7 mouse cellular contexts compared by ENCODE assay signal in the genomic region with DNA sequence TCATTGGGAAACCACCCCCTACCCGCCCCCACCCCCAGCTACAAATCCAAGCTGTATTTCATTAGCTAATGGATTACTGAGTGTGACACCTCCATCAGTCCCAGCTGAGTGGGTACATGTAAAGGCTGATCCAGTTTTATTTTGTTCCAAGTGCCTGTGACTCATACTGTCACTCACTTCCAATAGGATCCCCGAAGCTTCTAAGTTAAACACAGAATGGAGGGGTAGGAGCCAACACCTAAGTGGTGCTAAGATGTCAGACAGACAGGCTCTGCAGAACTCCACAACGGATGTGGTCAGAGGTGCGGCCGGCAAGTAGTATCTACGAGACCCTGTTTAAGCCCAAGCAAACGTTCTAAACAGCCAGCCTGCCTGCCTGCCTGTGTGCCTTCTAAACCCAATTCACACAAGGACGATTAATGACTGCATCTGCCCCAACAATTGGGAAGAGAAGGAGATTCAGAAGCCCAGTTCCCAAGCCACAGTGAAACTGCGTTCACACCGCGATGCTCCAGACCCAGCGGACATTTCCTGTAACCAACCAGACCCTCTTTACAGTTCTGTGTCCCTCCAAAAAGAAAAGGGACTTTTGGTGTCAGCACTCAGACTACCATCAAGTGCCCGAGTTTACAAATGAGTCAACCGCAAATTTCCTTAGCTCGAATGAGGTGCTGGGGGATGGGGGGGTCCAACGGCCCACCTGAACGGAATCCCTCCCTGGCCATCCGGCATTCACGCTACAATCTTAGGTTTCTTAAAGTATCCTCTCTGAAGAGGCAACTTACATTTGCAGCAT. TPM values are rescaled to one million over a fixed set of nuclear protein-coding genes. Genes with fewer than 3 reads are reported as not detected.
DNase-seq lines count a peak whose midpoint lies in the region; ATAC-seq and TF ChIP-seq lines count a peak whose summit lies in the region.

No protein-coding gene starts in this region.

- peaks cover 2% of the 10 kb centered on the region for H3K36me3 ChIP-seq in megakaryocyte, embryonic 14.5 days (replicated peaks; ENCODE audit: low read length)
- H3K36me3 ChIP-seq in limb, embryonic 10.5 days: no peaks in the 10 kb centered on the region

- peak; percentile 58 for DNase-seq in limb, embryonic 10.5 days (ENCODE audit: low spot score)
- peak; percentile 59 for DNase-seq in neural tube, embryonic 10.5 days (ENCODE audit: extremely low spot score, low spot score)
- DNase-seq in urinary bladder, adult 18-20 months (ENCODE audit: low spot score in 2 of 2): no peak

- under 1% methylated on average over 19 of the region's 19 CpGs for WGBS in bone marrow, adult 2 months
- WGBS in limb, embryonic 10.5 days: 3% methylated on average over 19 of the region's 19 CpGs

- H3K27me3 ChIP-seq in megakaryocyte, embryonic 14.5 days (replicated peaks): peaks cover 13% of the 10 kb centered on the region
- peaks cover 51% of the 10 kb centered on the region for H3K27me3 ChIP-seq in limb, embryonic 10.5 days (ENCODE audit: low read depth, poor library complexity, severe bottlenecking)

- peak overlapping the region; percentile 95 for H3K4me3 ChIP-seq in megakaryocyte, embryonic 14.5 days (replicated peaks)
- peak overlapping the region; percentile 87 for H3K4me3 ChIP-seq in bone marrow, adult 2 months (replicated peaks; ENCODE audit: control insufficient read depth, low read depth, low read length)
- peak overlapping the region; percentile 66 for H3K4me3 ChIP-seq in limb, embryonic 10.5 days

- peaks cover 42% of the 10 kb centered on the region for H3K4me1 ChIP-seq in megakaryocyte, embryonic 14.5 days
- H3K4me1 ChIP-seq in bone marrow, adult 2 months (ENCODE audit: control insufficient read depth, insufficient read depth, low read length): peaks cover 4% of the 10 kb centered on the region; the same call in 1 of the 2 replicates
- H3K4me1 ChIP-seq in limb, embryonic 10.5 days: peaks cover 41% of the 10 kb centered on the region

- H3K9me3 ChIP-seq in megakaryocyte, embryonic 14.5 days: no peaks in the 10 kb centered on the region
- H3K9me3 ChIP-seq in limb, embryonic 10.5 days (replicated peaks): no peaks in the 10 kb centered on the region

- no peak for ATAC-seq in megakaryocyte, adult 5-6 weeks (ENCODE audit: poor library complexity, severe bottlenecking)
- ATAC-seq in granulocyte monocyte progenitor cell, adult 5-6 weeks (replicated peaks; ENCODE audit: poor library complexity, severe bottlenecking): 0 out of 2 replicates have a peak, but pooled peaks have one; percentile 6

- peak overlapping the region; percentile 95 for H3K27ac ChIP-seq in bone marrow, adult 2 months (ENCODE audit: control insufficient read depth, insufficient read depth, low read depth, low read length, poor library complexity)
- H3K27ac ChIP-seq in limb, embryonic 10.5 days: peak overlapping the region; percentile 89

- no peak for TF ChIP-seq POLR2A in bone marrow, adult 2 months (IDR thresholded peaks at IDR 0.05; ENCODE audit: borderline replicate concordance, control insufficient read depth, low read depth, low read length)

- no peak for TF ChIP-seq CTCF in bone marrow, adult 2 months (IDR thresholded peaks at IDR 0.05; ENCODE audit: control insufficient read depth, insufficient read depth, low read length)

RNA-seq across cellular contexts. Expression of a gene that starts 1.2 kb away (rescaled TPM):
- polyA plus RNA-seq in megakaryocyte, embryonic 14.5 days (2012; ENCODE audit: insufficient read depth, low replicate concordance): 4.1 and 10.3 TPM in 2 replicates
- total RNA-seq in megakaryocyte, adult 5-6 weeks (2015): 71.2 and 71.7 TPM in 2 replicates
- total RNA-seq in megakaryocyte, adult 5-6 weeks (2017): 195 and 212 TPM in 2 replicates
- polyA plus RNA-seq in bone marrow, adult 2 months (2011; ENCODE audit: insufficient read depth, insufficient read length, low replicate concordance, missing spikeins): 68.4 and 138 TPM in 2 replicates
- 70.3 and 72.3 TPM in 2 replicates for total RNA-seq in granulocyte monocyte progenitor cell, adult 5-6 weeks (2014; fragmentation: Nextera tagmentation)
- 77.0 and 92.0 TPM in 2 replicates for total RNA-seq in granulocyte monocyte progenitor cell, adult 5-6 weeks (2017)
- polyA plus RNA-seq in limb, embryonic 10.5 days (2016; fragmentation: Nextera tagmentation; extraction: Ambion mirVana): 4.9 and 5.1 TPM in 2 replicates

RNA-seq across cellular contexts. Expression of a gene that starts 55.9 kb away (rescaled TPM):
- 5.3 and 9.6 TPM in 2 replicates for polyA plus RNA-seq in megakaryocyte, embryonic 14.5 days (2012; ENCODE audit: insufficient read depth, low replicate concordance)
- 82.5 and 82.6 TPM in 2 replicates for total RNA-seq in megakaryocyte, adult 5-6 weeks (2015)
- total RNA-seq in megakaryocyte, adult 5-6 weeks (2017): 110 and 131 TPM in 2 replicates
- polyA plus RNA-seq in bone marrow, adult 2 months (2011; ENCODE audit: insufficient read depth, insufficient read length, low replicate concordance, missing spikeins): 30.2 and 45.0 TPM in 2 replicates
- total RNA-seq in granulocyte monocyte progenitor cell, adult 5-6 weeks (2014; fragmentation: Nextera tagmentation): 104 and 128 TPM in 2 replicates
- 133 and 173 TPM in 2 replicates for total RNA-seq in granulocyte monocyte progenitor cell, adult 5-6 weeks (2017)
- 59.1 and 63.1 TPM in 2 replicates for polyA plus RNA-seq in limb, embryonic 10.5 days (2016; fragmentation: Nextera tagmentation; extraction: Ambion mirVana)

Comparison
In these comparisons a context has a peak if more than half of its experiments do, and no peak if none do; other contexts are left out.
1. DNase-seq: peak in limb, embryonic 10.5 days (single experiment) and neural tube, embryonic 10.5 days (single experiment); none in urinary bladder, adult 18-20 months (0 of 2).
2. Peak in every context shown above with its lines, with median percentiles within 50 percentile points of each other: H3K4me3 ChIP-seq.